In the genomic region with DNA sequence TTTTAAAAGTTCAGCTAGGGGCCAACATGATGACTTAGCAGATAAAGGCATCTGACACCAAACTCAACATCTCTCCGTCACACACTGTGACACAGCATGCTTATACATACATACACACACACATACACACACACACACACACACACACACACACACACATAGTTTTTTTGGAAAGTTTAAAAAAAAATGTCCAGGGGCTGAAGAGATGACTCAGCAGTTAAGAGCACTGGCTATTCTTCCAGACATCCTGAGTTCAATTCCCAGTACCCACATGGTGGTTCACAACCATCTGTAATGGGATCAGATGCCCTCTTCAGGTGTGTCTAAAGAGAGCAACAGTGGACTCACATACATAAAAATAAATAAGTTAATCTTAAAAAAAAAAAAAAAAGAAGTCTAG, we compare ENCODE assay signal across 30 mouse cellular contexts. TPM values are rescaled to one million over a fixed set of nuclear protein-coding genes. Genes with fewer than 3 reads are reported as not detected.
DNase-seq lines count a peak whose midpoint lies in the region; ATAC-seq and TF ChIP-seq lines count a peak whose summit lies in the region.
"Had no signal": no experiment of that assay in that cellular context is flagged by ENCODE, and none has a peak within 500 bp of the region (broad histone marks: within the 10 kb centered on the region; RNA-seq: fewer than 3 reads in every experiment).

No protein-coding gene starts in this region.

- ATAC-seq in heart, embryonic 11.5 days (replicated peaks; ENCODE audit: insufficient number of reproducible peaks, low FRiP score, low TSS enrichment), result no peak
- no peak for ATAC-seq in heart, embryonic 15.5 days (replicated peaks; ENCODE audit: insufficient number of reproducible peaks, insufficient read depth, low FRiP score, low read depth)
- ATAC-seq in intestine, postnatal 0 days, result no peak
- no peak for ATAC-seq in intestine, embryonic 15.5 days
- ATAC-seq: activated CD4-positive, CD25-positive, alpha-beta regulatory T cell, adult 4 months; forebrain, embryonic 14.5 days; forebrain, postnatal 0 days; hindbrain, postnatal 0 days; inflammation-experienced regulatory T-cells, adult 6 months had no signal

- H3K27ac ChIP-seq in heart, embryonic 11.5 days (ENCODE audit: low read depth, low read length), result peak overlapping the region; percentile 95; the same call in 1 of the 2 replicates
- H3K27ac ChIP-seq in heart, embryonic 15.5 days, result peak overlapping the region; percentile 90
- peak overlapping the region; percentile 42; the same call in 1 of the 2 replicates for H3K27ac ChIP-seq in intestine, postnatal 0 days (ENCODE audit: low read depth, low read length)
- H3K27ac ChIP-seq in intestine, embryonic 15.5 days, result no peak overlapping the region
- H3K27ac ChIP-seq: hindbrain, embryonic 14.5 days; hindbrain, postnatal 0 days had no signal

- no peak overlapping the region for H3K4me3 ChIP-seq in heart, embryonic 11.5 days (ENCODE audit: low read depth, low read length)
- no peak overlapping the region for H3K4me3 ChIP-seq in heart, embryonic 15.5 days
- H3K4me3 ChIP-seq in intestine, postnatal 0 days (ENCODE audit: low read depth, low read length), result no peak overlapping the region
- H3K4me3 ChIP-seq in intestine, embryonic 15.5 days (replicated peaks), result no peak overlapping the region
- H3K4me3 ChIP-seq: gastrocnemius, adult 2 months had no signal

- peaks cover 24% of the 10 kb centered on the region for H3K4me1 ChIP-seq in heart, embryonic 11.5 days (ENCODE audit: control insufficient read depth, insufficient read depth, low read length)
- peaks cover 27% of the 10 kb centered on the region for H3K4me1 ChIP-seq in heart, embryonic 15.5 days (replicated peaks)
- 0 out of 2 replicates have a peak, but pooled peaks cover 7% of the 10 kb centered on the region for H3K4me1 ChIP-seq in intestine, postnatal 0 days (replicated peaks; ENCODE audit: control insufficient read depth, insufficient read depth, low read length)
- peaks cover 3% of the 10 kb centered on the region; the same call in 1 of the 2 replicates for H3K4me1 ChIP-seq in intestine, embryonic 15.5 days (replicated peaks)

- no peak overlapping the region for H3K4me2 ChIP-seq in heart, embryonic 11.5 days
- H3K4me2 ChIP-seq in heart, embryonic 15.5 days, result no peak overlapping the region
- no peak overlapping the region for H3K4me2 ChIP-seq in intestine, postnatal 0 days (replicated peaks; ENCODE audit: low read depth)
- no peak overlapping the region for H3K4me2 ChIP-seq in intestine, embryonic 15.5 days (replicated peaks)
- H3K4me2 ChIP-seq: hindbrain, embryonic 14.5 days had no signal

- H3K36me3 ChIP-seq in heart, embryonic 11.5 days (ENCODE audit: control insufficient read depth, insufficient read depth, low read length), result peaks cover 14% of the 10 kb centered on the region
- peaks cover 43% of the 10 kb centered on the region for H3K36me3 ChIP-seq in heart, embryonic 15.5 days
- H3K36me3 ChIP-seq in intestine, postnatal 0 days (ENCODE audit: control insufficient read depth, insufficient read depth), result peaks cover 50% of the 10 kb centered on the region
- 0 out of 2 replicates have a peak, but pooled peaks cover 5% of the 10 kb centered on the region for H3K36me3 ChIP-seq in intestine, embryonic 15.5 days

- no peak for DNase-seq in heart, postnatal 14 days
- DNase-seq in heart, adult 9 months (ENCODE audit: low spot score in 2 of 2), result no peak
- DNase-seq in yolk sac, embryonic 10.5 days (ENCODE audit: low spot score), result no peak
- DNase-seq: adrenal gland, adult 8-10 months; adrenal gland, postnatal 25 days; B cell, adult 2 months; cerebellum, adult 11-12 months; cerebellum, adult 8-10 months; cerebellum, postnatal 10 days; cerebellum, postnatal 36 days; embryo, embryonic 11 days; forebrain, postnatal 0 days; gastrocnemius, adult 2 months; gastrocnemius, postnatal 14 days; heart, adult 18-20 months; heart, postnatal 4 days; kidney, adult 11 months; kidney, adult 9 months had no signal

- intact Hi-C loops in heart, postnatal 14 days (cut with DNase I), result no loop called here

- H3K27me3 ChIP-seq in heart, embryonic 11.5 days (ENCODE audit: control insufficient read depth, insufficient read depth, low read length), result no peaks in the 10 kb centered on the region
- no peaks in the 10 kb centered on the region for H3K27me3 ChIP-seq in heart, embryonic 15.5 days
- H3K27me3 ChIP-seq in intestine, postnatal 0 days (replicated peaks; ENCODE audit: control insufficient read depth, insufficient read depth, low read length), result no peaks in the 10 kb centered on the region
- H3K27me3 ChIP-seq in intestine, embryonic 15.5 days (replicated peaks), result no peaks in the 10 kb centered on the region

- H3K9ac ChIP-seq in heart, embryonic 11.5 days (ENCODE audit: low read depth, low read length), result no peak overlapping the region
- H3K9ac ChIP-seq in heart, embryonic 15.5 days, result no peak overlapping the region
- H3K9ac ChIP-seq in intestine, postnatal 0 days (ENCODE audit: low read depth, low read length), result no peak overlapping the region
- H3K9ac ChIP-seq in intestine, embryonic 15.5 days, result no peak overlapping the region
- H3K9ac ChIP-seq: forebrain, postnatal 0 days; hindbrain, embryonic 14.5 days had no signal

- no peak for TF ChIP-seq CTCF in intestine, postnatal 0 days (IDR thresholded peaks at IDR 0.05; ENCODE audit: low read depth)

- 96% methylated on average over 1 of the region's 1 CpGs for WGBS in heart, embryonic 11.5 days (ENCODE audit: insufficient replicate concordance)
- WGBS in heart, embryonic 15.5 days, result 95% methylated on average over 1 of the region's 1 CpGs
- WGBS in intestine, postnatal 0 days, result 100% methylated on average over 1 of the region's 1 CpGs
- 100% methylated on average over 1 of the region's 1 CpGs for WGBS in intestine, embryonic 15.5 days

- no peaks in the 10 kb centered on the region for H3K9me3 ChIP-seq in heart, embryonic 11.5 days (replicated peaks; ENCODE audit: control insufficient read depth, low read length)
- H3K9me3 ChIP-seq in heart, embryonic 15.5 days (replicated peaks), result no peaks in the 10 kb centered on the region
- no peaks in the 10 kb centered on the region for H3K9me3 ChIP-seq in intestine, postnatal 0 days (ENCODE audit: control insufficient read depth)
- H3K9me3 ChIP-seq in intestine, embryonic 15.5 days, result no peaks in the 10 kb centered on the region

RNA-seq across cellular contexts. Expression of gene Atp6v0a1, which starts 22.2 kb away (rescaled TPM):
- polyA plus RNA-seq in heart, embryonic 11.5 days (2014; fragmentation: Nextera tagmentation; extraction: Ambion mirVana), result 57.1 and 62.2 TPM in 2 replicates
- 10 to 100 TPM; 89.3 to 90.2 TPM for total RNA-seq in heart, postnatal 14 days (2021)
- polyA plus RNA-seq in heart, embryonic 15.5 days (2015; fragmentation: Nextera tagmentation; extraction: Ambion mirVana), result 54.1 and 54.4 TPM in 2 replicates
- 62.1 and 67.2 TPM in 2 replicates for polyA plus RNA-seq in intestine, postnatal 0 days (2015; fragmentation: Nextera tagmentation; extraction: Ambion mirVana)
- polyA plus RNA-seq in intestine, embryonic 15.5 days (2015; fragmentation: Nextera tagmentation; extraction: Ambion mirVana), result 35.4 and 36.2 TPM in 2 replicates

RNA-seq across cellular contexts. Expression of gene Naglu, which starts 38.3 kb away (rescaled TPM):
- 9.6 and 13.1 TPM in 2 replicates for polyA plus RNA-seq in heart, embryonic 11.5 days (2014; fragmentation: Nextera tagmentation; extraction: Ambion mirVana)
- total RNA-seq in heart, postnatal 14 days (2021), result 10 to 100 TPM in 1 of 2 experiments, 1 to 10 TPM in 1; 7.2 to 10.1 TPM
- 11.6 and 16.3 TPM in 2 replicates for polyA plus RNA-seq in heart, embryonic 15.5 days (2015; fragmentation: Nextera tagmentation; extraction: Ambion mirVana)
- polyA plus RNA-seq in intestine, postnatal 0 days (2015; fragmentation: Nextera tagmentation; extraction: Ambion mirVana), result 25.6 and 25.8 TPM in 2 replicates
- polyA plus RNA-seq in intestine, embryonic 15.5 days (2015; fragmentation: Nextera tagmentation; extraction: Ambion mirVana), result 14.9 and 16.4 TPM in 2 replicates

RNA-seq across cellular contexts. Expression of gene Hsd17b1, which starts 46.7 kb away (rescaled TPM):
- polyA plus RNA-seq in heart, embryonic 11.5 days (2014; fragmentation: Nextera tagmentation; extraction: Ambion mirVana), result 0.11 TPM in 1 of 2 replicates, not detected in the other
- total RNA-seq in heart, postnatal 14 days (2021), result under 1 TPM; 0.32 to 0.41 TPM
- polyA plus RNA-seq in heart, embryonic 15.5 days (2015; fragmentation: Nextera tagmentation; extraction: Ambion mirVana), result not detected in 2 replicates
- 0.08 TPM in 1 of 2 replicates, not detected in the other for polyA plus RNA-seq in intestine, postnatal 0 days (2015; fragmentation: Nextera tagmentation; extraction: Ambion mirVana)
- polyA plus RNA-seq in intestine, embryonic 15.5 days (2015; fragmentation: Nextera tagmentation; extraction: Ambion mirVana), result not detected in 2 replicates
- total RNA-seq: heart, postnatal 4 days had no signal
- polyA plus RNA-seq: activated CD4-positive, CD25-positive, alpha-beta regulatory T cell, adult 4 months; embryonic facial prominence, embryonic 11.5 days; embryonic facial prominence, embryonic 14.5 days; forebrain, embryonic 14.5 days; forebrain, postnatal 0 days; hindbrain, embryonic 11.5 days; hindbrain, embryonic 14.5 days; hindbrain, postnatal 0 days had no signal

RNA-seq across cellular contexts. Expression of gene Coasy, which starts 50.9 kb away (rescaled TPM):
- 29.6 and 34.3 TPM in 2 replicates for polyA plus RNA-seq in heart, embryonic 11.5 days (2014; fragmentation: Nextera tagmentation; extraction: Ambion mirVana)
- total RNA-seq in heart, postnatal 14 days (2021), result 10 to 100 TPM; 16.8 to 21.4 TPM
- 26.6 and 29.0 TPM in 2 replicates for polyA plus RNA-seq in heart, embryonic 15.5 days (2015; fragmentation: Nextera tagmentation; extraction: Ambion mirVana)
- 28.0 TPM in 2 replicates for polyA plus RNA-seq in intestine, postnatal 0 days (2015; fragmentation: Nextera tagmentation; extraction: Ambion mirVana)
- polyA plus RNA-seq in intestine, embryonic 15.5 days (2015; fragmentation: Nextera tagmentation; extraction: Ambion mirVana), result 41.8 and 43.9 TPM in 2 replicates

RNA-seq across cellular contexts. Expression of gene Mlx, which starts 55.6 kb away (rescaled TPM):
- polyA plus RNA-seq in heart, embryonic 11.5 days (2014; fragmentation: Nextera tagmentation; extraction: Ambion mirVana), result 34.5 and 36.0 TPM in 2 replicates
- total RNA-seq in heart, postnatal 14 days (2021), result 10 to 100 TPM; 17.4 to 17.6 TPM
- polyA plus RNA-seq in heart, embryonic 15.5 days (2015; fragmentation: Nextera tagmentation; extraction: Ambion mirVana), result 34.5 and 38.8 TPM in 2 replicates
- 93.3 and 96.4 TPM in 2 replicates for polyA plus RNA-seq in intestine, postnatal 0 days (2015; fragmentation: Nextera tagmentation; extraction: Ambion mirVana)
- 65.0 and 65.4 TPM in 2 replicates for polyA plus RNA-seq in intestine, embryonic 15.5 days (2015; fragmentation: Nextera tagmentation; extraction: Ambion mirVana)
